Mouse (Mus musculus): ENCODE measurements around the gene Hnrnph3.
A peak's percentile ranks its signal among the peaks of the same experiment; 100 is the strongest.

Hnrnph3 gene

GRCm38 (mm10) chr10:62984072-62984471 lies 39.9 kb downstream of the Hnrnph3 start:
- no peak for DNase-seq (ENCODE audit: low spot score)

GRCm38 (mm10) chr10:62980039-62980954 lies 43.7 kb downstream of the Hnrnph3 start, which contains the start of gene Rufy2:
Rufy2 (plus strand) TSS chr10:62980223.
- peak; percentile 76 for DNase-seq (ENCODE audit: low spot score)

GRCm38 (mm10) chr10:62979667-62980038 lies 44.4 kb downstream of the Hnrnph3 start:
- no peak for DNase-seq (ENCODE audit: low spot score)

- DNase-seq (ENCODE audit: low spot score): no peak
These were observed 52.2 kb downstream of the Hnrnph3 start for GRCm38 (mm10) chr10:62971821-62972220.

GRCm38 (mm10) chr10:62966291-62966690 lies 57.7 kb downstream of the Hnrnph3 start:
- DNase-seq (ENCODE audit: low spot score): no peak

- DNase-seq (ENCODE audit: low spot score): no peak
These were observed 58.2 kb downstream of the Hnrnph3 start for GRCm38 (mm10) chr10:62965796-62966195.

Data from left cerebral cortex, adult 11 months (tissue).